Mouse (Mus musculus) bone marrow, adult 2 months (tissue): ENCODE results near the gene Zfp282.

Source experiments
- CTCF ChIP-seq: fragments of 200-500 bp; IDR thresholded peaks from 2 replicates; pipeline ENCODE4 v1.5.1; 2011; ENCODE audit warnings: low read length, control low read depth; ENCODE audit not compliant: control insufficient read depth, insufficient read depth
- POLR2A ChIP-seq: fragments of 200-500 bp; IDR thresholded peaks from 2 replicates; pipeline ENCODE4 v1.6.1; 2011; ENCODE audit warnings: low read depth, mild to moderate bottlenecking, control low read depth, low read length, borderline replicate concordance; ENCODE audit not compliant: control insufficient read depth

GRCm38 (mm10) chr6:47912991-47913390, 36.0 kb downstream of the Zfp282 start:
- TF ChIP-seq CTCF (no peak), POLR2A (no peak)
